Mouse (Mus musculus): ENCODE data around the gene Arhgef15. TPM values are rescaled to one million over a fixed set of nuclear protein-coding genes. Genes with fewer than 3 reads are reported as not detected.

The Arhgef15 gene
- polyA plus RNA-seq, 1 experiment from 2014 or later = 7.3 TPM

Small RNA genes lying within 50 kb of the gene (microRNA-seq; reads per million reads assigned to microRNA genes)
- gene Mir3062 (ENCODE audit: borderline number of aligned reads) = 2.0 reads per million, percentile 6 among the genes with 10 or more reads in this experiment

Other genes with a start within 250 kb of the Arhgef15 start
- 90.0 and 95.4 TPM in 2 replicates for gene Ndel1, start 85.6 kb downstream of the Arhgef15 start, polyA plus RNA-seq (2014; fragmentation: Nextera tagmentation; extraction: Ambion mirVana)
- 0.17 and 0.45 TPM in 2 replicates for gene Rnf222, start 68.9 kb downstream of the Arhgef15 start, polyA plus RNA-seq (2014; fragmentation: Nextera tagmentation; extraction: Ambion mirVana)
- 1,088 and 1,233 TPM in 2 replicates for gene Rpl26, start 55.9 kb downstream of the Arhgef15 start, polyA plus RNA-seq (2014; fragmentation: Nextera tagmentation; extraction: Ambion mirVana)
- not detected in 2 replicates for gene Odf4, start 30.4 kb downstream of the Arhgef15 start, polyA plus RNA-seq (2014; fragmentation: Nextera tagmentation; extraction: Ambion mirVana)
- gene Slc25a35, start 10.7 kb upstream of the Arhgef15 start, polyA plus RNA-seq (2014; fragmentation: Nextera tagmentation; extraction: Ambion mirVana) = 3.4 and 5.0 TPM in 2 replicates
- gene Rangrf, start 17.7 kb upstream of the Arhgef15 start, polyA plus RNA-seq (2014; fragmentation: Nextera tagmentation; extraction: Ambion mirVana) = 44.9 and 50.1 TPM in 2 replicates
- 19.1 and 21.9 TPM in 2 replicates for gene Pfas, start 51.0 kb upstream of the Arhgef15 start, polyA plus RNA-seq (2014; fragmentation: Nextera tagmentation; extraction: Ambion mirVana)
- gene Ctc1, start 58.4 kb upstream of the Arhgef15 start, polyA plus RNA-seq (2014; fragmentation: Nextera tagmentation; extraction: Ambion mirVana) = 36.5 and 47.3 TPM in 2 replicates
- 92.5 and 112 TPM in 2 replicates for gene Aurkb, start 88.2 kb upstream of the Arhgef15 start, polyA plus RNA-seq (2014; fragmentation: Nextera tagmentation; extraction: Ambion mirVana)
- gene Borcs6, start 102.2 kb upstream of the Arhgef15 start, polyA plus RNA-seq (2014; fragmentation: Nextera tagmentation; extraction: Ambion mirVana) = 12.1 and 12.4 TPM in 2 replicates
- gene Tmem107, start 113.3 kb upstream of the Arhgef15 start, polyA plus RNA-seq (2014; fragmentation: Nextera tagmentation; extraction: Ambion mirVana) = 65.6 and 87.8 TPM in 2 replicates
- 89.1 and 97.0 TPM in 2 replicates for gene Vamp2, start 131.0 kb upstream of the Arhgef15 start, polyA plus RNA-seq (2014; fragmentation: Nextera tagmentation; extraction: Ambion mirVana)
- gene Per1, start 137.7 kb upstream of the Arhgef15 start, polyA plus RNA-seq (2014; fragmentation: Nextera tagmentation; extraction: Ambion mirVana) = 21.5 and 28.2 TPM in 2 replicates
- 0.21 and 0.45 TPM in 2 replicates for gene Hes7, start 162.9 kb upstream of the Arhgef15 start, polyA plus RNA-seq (2014; fragmentation: Nextera tagmentation; extraction: Ambion mirVana)
- 0.14 and 0.63 TPM in 2 replicates for gene 9130213A22Rik, start 165.1 kb upstream of the Arhgef15 start, polyA plus RNA-seq (2014; fragmentation: Nextera tagmentation; extraction: Ambion mirVana)
- gene Aloxe3, start 168.4 kb upstream of the Arhgef15 start, polyA plus RNA-seq (2014; fragmentation: Nextera tagmentation; extraction: Ambion mirVana) = 0.39 and 1.9 TPM in 2 replicates
- gene Alox12b, start 199.5 kb upstream of the Arhgef15 start, polyA plus RNA-seq (2014; fragmentation: Nextera tagmentation; extraction: Ambion mirVana) = 0.62 and 4.8 TPM in 2 replicates
- 0.22 TPM in 1 of 2 replicates, not detected in the other for gene Alox8, start 240.4 kb upstream of the Arhgef15 start, polyA plus RNA-seq (2014; fragmentation: Nextera tagmentation; extraction: Ambion mirVana)

All from embryonic facial prominence, embryonic 14.5 days (tissue).